Mouse (Mus musculus): ENCODE measurements around the gene Ube3b. TPM values are rescaled to one million over a fixed set of nuclear protein-coding genes. Genes with fewer than 3 reads are reported as not detected.

Gene Ube3b
- polyA plus RNA-seq, 1 experiment from 2014 or later, result 59.5 TPM

DNA sequence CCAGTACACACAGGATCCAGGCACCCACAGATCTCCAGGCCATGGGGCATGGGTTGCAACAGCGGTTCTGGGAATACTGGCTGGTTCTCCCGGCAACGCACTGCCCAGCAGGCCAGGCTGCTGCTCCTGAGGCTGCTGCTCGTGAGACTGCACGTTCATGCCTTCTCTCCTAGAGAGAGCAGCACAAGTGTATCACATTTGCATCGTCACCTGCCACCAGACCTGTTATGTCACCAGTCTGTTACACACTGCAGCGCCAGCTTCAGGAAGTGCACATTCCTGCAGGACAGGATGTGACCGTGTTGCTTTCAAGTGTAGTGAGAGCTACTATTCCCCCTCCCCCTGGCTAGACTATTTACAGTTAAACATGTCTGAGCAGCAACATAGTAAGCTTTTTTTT lies 36.4 kb downstream of the Ube3b start:
- WGBS, result 89% methylated on average over 8 of the region's 8 CpGs
- Histone ChIP-seq H3K27ac (no peak overlapping the region), H3K27me3 (ENCODE audit: low read depth, poor library complexity, severe bottlenecking) (no peaks in the 10 kb centered on the region), H3K4me1 (no peaks in the 10 kb centered on the region), H3K36me3 (peaks cover 100% of the 10 kb centered on the region), H3K4me3 (no peak overlapping the region), H3K9me3 (replicated peaks) (no peaks in the 10 kb centered on the region)
- DNase-seq (ENCODE audit: low spot score), result no peak

GRCm38 (mm10) chr5:114418541-114418940 lies 38.1 kb downstream of the Ube3b start:
- no peak overlapping the region for H3K27ac ChIP-seq
- H3K9me3 ChIP-seq (replicated peaks), result no peaks in the 10 kb centered on the region
- peaks cover 86% of the 10 kb centered on the region for H3K36me3 ChIP-seq
- H3K4me3 ChIP-seq, result no peak overlapping the region
- no peak for DNase-seq (ENCODE audit: low spot score)
- H3K4me1 ChIP-seq, result no peaks in the 10 kb centered on the region
- H3K27me3 ChIP-seq (ENCODE audit: low read depth, poor library complexity, severe bottlenecking), result no peaks in the 10 kb centered on the region
- 84% methylated on average over 8 of the region's 8 CpGs for WGBS

DNA sequence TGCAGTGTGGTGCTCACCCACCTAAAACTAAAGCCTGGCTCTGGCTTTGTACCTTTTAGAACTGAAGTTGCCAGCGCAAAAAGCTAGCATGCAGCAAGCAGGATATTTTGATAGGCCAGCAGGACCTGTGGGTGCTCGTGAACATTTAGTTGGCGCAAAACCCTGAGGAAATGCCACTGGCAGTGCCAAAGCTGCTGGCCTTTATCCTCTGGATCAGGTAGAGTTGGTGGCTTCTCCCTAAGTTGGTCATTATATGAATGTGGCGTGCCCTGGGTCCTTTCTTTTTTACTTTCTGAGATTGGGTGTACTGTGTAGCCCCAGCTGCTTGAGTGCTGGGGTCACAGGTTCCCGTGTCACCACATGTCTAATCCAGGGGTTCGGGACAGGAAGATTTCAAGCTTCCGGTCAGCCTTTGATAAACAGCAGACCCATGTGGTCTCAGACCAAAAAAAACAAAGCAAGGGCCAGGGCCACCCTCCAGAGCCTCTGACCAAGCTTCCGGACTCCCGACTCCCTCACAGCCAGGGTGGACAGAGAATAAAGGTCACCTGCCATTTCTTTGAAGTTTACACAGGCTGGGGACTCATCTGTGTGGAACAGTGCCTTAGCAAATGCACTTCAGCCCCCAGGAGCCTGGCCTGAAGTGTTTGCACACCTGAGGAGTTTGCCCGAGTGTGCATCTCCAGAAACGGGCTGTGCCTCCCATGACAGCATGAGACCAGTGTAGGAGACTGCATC lies 41.3 kb downstream of the Ube3b start:
- Histone ChIP-seq H3K9me3 (replicated peaks) (no peaks in the 10 kb centered on the region), H3K4me1 (no peaks in the 10 kb centered on the region), H3K27me3 (ENCODE audit: low read depth, poor library complexity, severe bottlenecking) (no peaks in the 10 kb centered on the region), H3K4me3 (no peak overlapping the region), H3K27ac (no peak overlapping the region), H3K36me3 (peaks cover 54% of the 10 kb centered on the region)
- DNase-seq (ENCODE audit: low spot score), result no peak
- 81% methylated on average over 11 of the region's 11 CpGs for WGBS

GRCm38 (mm10) chr5:114422591-114422990 lies 42.2 kb downstream of the Ube3b start:
- H3K4me3 ChIP-seq, result no peak overlapping the region
- no peak for DNase-seq (ENCODE audit: low spot score)
- H3K4me1 ChIP-seq, result no peaks in the 10 kb centered on the region
- no peaks in the 10 kb centered on the region for H3K27me3 ChIP-seq (ENCODE audit: low read depth, poor library complexity, severe bottlenecking)
- no peaks in the 10 kb centered on the region for H3K9me3 ChIP-seq (replicated peaks)
- no peak overlapping the region for H3K27ac ChIP-seq
- 51% methylated on average over 5 of the region's 5 CpGs for WGBS
- peaks cover 45% of the 10 kb centered on the region for H3K36me3 ChIP-seq

DNA sequence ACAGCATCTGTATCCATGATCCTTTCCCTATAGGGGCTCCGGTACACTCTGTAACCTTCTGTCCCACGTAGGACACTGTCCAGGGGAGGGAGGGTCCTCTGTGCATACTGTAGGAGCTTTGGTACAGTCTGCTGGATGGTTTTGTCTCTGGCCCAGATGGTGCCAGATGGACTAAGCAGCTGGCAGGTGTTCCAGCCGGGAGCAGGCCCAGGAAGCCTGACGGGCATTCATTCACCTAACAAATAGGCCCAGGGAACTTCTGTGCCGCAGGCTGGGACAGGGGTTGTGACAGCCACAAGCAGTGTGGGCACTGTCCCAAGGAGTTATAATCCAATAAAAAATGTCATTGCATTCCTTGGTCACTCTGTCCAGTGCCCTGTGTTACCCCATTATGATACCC lies 43.6 kb downstream of the Ube3b start:
- peaks cover 7% of the 10 kb centered on the region for H3K4me1 ChIP-seq
- H3K9me3 ChIP-seq (replicated peaks), result no peaks in the 10 kb centered on the region
- peaks cover 32% of the 10 kb centered on the region for H3K36me3 ChIP-seq
- 89% methylated on average over 5 of the region's 5 CpGs for WGBS
- no peak for DNase-seq (ENCODE audit: low spot score)
- peak overlapping the region; percentile 7; the same call in 1 of the 2 replicates for H3K27ac ChIP-seq
- H3K27me3 ChIP-seq (ENCODE audit: low read depth, poor library complexity, severe bottlenecking), result no peaks in the 10 kb centered on the region
- no peak overlapping the region for H3K4me3 ChIP-seq

DNA sequence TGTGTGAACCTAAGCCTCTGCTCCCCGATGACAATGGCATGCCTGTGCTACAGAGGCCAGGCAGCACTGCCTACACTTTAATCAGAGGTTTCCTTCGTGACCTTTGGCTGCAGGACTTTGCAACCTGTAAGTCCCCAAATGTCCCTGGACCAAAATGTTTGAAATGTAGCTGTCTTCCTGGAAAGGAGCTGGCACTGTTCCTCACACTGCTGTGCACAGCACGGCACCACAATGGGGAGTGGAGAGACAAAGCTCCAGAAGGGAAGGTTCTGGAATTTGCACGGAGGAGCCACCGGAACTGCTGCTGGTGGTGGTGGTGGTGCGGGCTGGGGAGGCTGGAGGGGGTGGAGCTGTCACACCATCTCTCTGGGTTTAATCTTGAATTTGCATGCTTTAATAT lies 46.3 kb downstream of the Ube3b start:
- Histone ChIP-seq H3K9me3 (replicated peaks) (no peaks in the 10 kb centered on the region), H3K4me3 (no peak overlapping the region), H3K27ac (no peak overlapping the region), H3K36me3 (peaks cover 4% of the 10 kb centered on the region), H3K4me1 (peaks cover 13% of the 10 kb centered on the region), H3K27me3 (ENCODE audit: low read depth, poor library complexity, severe bottlenecking) (no peaks in the 10 kb centered on the region)
- 86% methylated on average over 6 of the region's 6 CpGs for WGBS
- no peak for DNase-seq (ENCODE audit: low spot score)

DNA sequence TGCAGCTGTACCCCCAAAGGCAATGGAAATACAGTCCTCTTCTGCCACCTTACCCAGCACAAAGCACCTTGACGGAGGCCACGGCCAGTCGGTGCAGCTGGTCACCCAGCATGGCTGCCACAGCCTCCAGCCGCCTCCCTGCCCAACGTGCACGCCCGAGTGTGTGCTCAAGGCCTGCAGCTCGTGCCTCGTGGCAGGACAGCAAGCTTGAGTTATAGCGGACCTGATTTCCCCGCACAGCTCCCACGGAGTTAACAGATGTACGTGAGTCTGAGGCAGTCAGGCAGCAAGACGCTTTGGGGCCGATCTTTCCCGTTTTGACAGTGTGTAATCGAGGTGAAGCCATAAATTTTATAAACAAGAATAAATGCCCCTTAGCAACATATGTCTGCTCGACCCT lies 48.2 kb downstream of the Ube3b start:
- Histone ChIP-seq H3K36me3 (no peaks in the 10 kb centered on the region; the same call in 1 of the 2 replicates), H3K27ac (no peak overlapping the region), H3K4me3 (no peak overlapping the region), H3K4me1 (peaks cover 13% of the 10 kb centered on the region), H3K27me3 (ENCODE audit: low read depth, poor library complexity, severe bottlenecking) (no peaks in the 10 kb centered on the region), H3K9me3 (replicated peaks) (no peaks in the 10 kb centered on the region)
- no peak for DNase-seq (ENCODE audit: low spot score)
- WGBS, result 64% methylated on average over 18 of the region's 18 CpGs

DNA sequence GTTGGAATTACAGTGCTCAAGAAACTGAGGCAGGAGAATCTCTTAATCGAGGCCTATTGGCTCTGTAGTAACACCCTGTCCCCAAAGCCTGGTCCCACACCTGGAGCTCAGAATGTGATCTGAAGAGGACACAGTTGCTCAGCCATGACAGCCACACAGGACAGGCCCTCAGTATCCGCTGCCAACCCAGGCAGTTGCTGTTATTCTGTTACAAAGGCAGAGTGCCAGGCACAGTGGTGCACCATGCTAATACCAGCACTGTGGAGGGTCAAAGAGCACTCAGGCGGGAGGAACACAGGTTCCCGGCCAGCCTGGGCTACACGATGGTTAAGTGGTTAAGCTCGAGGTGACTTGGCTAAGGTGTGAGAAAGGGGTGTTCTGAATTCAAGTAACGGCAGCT lies 49.4 kb downstream of the Ube3b start:
- DNase-seq (ENCODE audit: low spot score), result no peak
- H3K36me3 ChIP-seq, result peaks cover 8% of the 10 kb centered on the region
- H3K4me1 ChIP-seq, result peaks cover 13% of the 10 kb centered on the region
- H3K4me3 ChIP-seq, result no peak overlapping the region
- no peaks in the 10 kb centered on the region for H3K27me3 ChIP-seq (ENCODE audit: low read depth, poor library complexity, severe bottlenecking)
- H3K9me3 ChIP-seq (replicated peaks), result no peaks in the 10 kb centered on the region
- 90% methylated on average over 7 of the region's 7 CpGs for WGBS
- no peak overlapping the region for H3K27ac ChIP-seq

GRCm38 (mm10) chr5:114434359-114434758 lies 54.0 kb downstream of the Ube3b start:
- no peak for DNase-seq (ENCODE audit: low spot score)
- H3K27ac ChIP-seq, result no peak overlapping the region
- peaks cover 43% of the 10 kb centered on the region for H3K36me3 ChIP-seq
- no peak overlapping the region for H3K4me3 ChIP-seq
- no peaks in the 10 kb centered on the region for H3K27me3 ChIP-seq (ENCODE audit: low read depth, poor library complexity, severe bottlenecking)
- 92% methylated on average over 8 of the region's 8 CpGs for WGBS
- H3K9me3 ChIP-seq (replicated peaks), result no peaks in the 10 kb centered on the region
- peaks cover 1% of the 10 kb centered on the region for H3K4me1 ChIP-seq

GRCm38 (mm10) chr5:114435588-114435987 lies 55.2 kb downstream of the Ube3b start:
- Histone ChIP-seq H3K4me1 (no peaks in the 10 kb centered on the region), H3K27me3 (ENCODE audit: low read depth, poor library complexity, severe bottlenecking) (no peaks in the 10 kb centered on the region), H3K27ac (no peak overlapping the region), H3K4me3 (no peak overlapping the region), H3K36me3 (peaks cover 43% of the 10 kb centered on the region), H3K9me3 (replicated peaks) (no peaks in the 10 kb centered on the region)
- 94% methylated on average over 14 of the region's 14 CpGs for WGBS
- no peak for DNase-seq (ENCODE audit: low spot score)

DNA sequence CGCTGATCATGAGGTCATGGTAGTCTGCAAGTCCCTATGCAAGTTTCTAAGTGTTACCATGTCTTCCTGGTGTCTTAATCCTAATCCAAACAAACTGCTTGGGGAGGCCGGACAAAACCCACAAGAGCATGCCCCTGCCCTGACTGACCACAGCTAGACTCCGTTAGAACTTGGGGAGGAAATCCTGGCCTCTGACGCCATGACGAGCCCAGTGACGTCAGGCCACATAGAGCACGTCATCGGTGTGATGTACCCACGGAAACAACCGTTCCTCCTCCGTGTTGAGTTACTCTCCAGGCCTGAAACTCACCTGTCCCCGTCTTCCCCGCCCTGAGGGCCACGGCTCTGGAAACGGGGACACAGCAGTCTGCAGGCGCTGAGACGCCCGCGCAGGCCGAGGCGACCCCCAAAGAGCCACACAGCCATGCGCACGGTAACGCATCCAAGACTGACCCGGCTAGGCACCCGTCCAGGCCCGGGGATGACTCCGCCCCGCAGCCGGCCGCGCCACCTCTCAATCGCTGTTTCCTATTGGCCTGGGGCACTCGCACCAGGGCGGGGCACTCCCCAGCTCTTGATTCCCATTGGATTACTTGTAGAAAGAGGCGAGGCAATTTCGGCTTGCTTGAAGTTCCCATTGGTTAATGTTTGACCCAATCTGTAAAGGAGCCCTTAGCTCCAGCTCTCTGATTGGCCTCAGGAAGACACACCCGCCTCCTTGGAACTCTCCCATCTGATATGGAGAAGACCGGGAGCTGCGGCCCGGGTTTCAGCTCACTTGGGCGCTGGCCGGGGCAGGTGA lies 63.4 kb downstream of the Ube3b start, which contains the start of the genes Mmab and Mvk:
Gene Mmab (minus strand): TSS at position 495 of the 802 bp plus-strand sequence.
Gene Mvk (plus strand): TSS at position 704 of the 802 bp plus-strand sequence.
- peaks cover 17% of the 10 kb centered on the region for H3K4me1 ChIP-seq
- DNase-seq (ENCODE audit: low spot score), result peak; percentile 99
- H3K27ac ChIP-seq, result peak within 1 kb of the TSS; percentile 94
- peaks cover 29% of the 10 kb centered on the region for H3K36me3 ChIP-seq
- 2% methylated on average over 43 of the region's 43 CpGs for WGBS
- H3K4me3 ChIP-seq, result peak within 1 kb of the TSS; percentile 77
- no peaks in the 10 kb centered on the region for H3K27me3 ChIP-seq (ENCODE audit: low read depth, poor library complexity, severe bottlenecking)
- H3K9me3 ChIP-seq (replicated peaks), result no peaks in the 10 kb centered on the region

DNA sequence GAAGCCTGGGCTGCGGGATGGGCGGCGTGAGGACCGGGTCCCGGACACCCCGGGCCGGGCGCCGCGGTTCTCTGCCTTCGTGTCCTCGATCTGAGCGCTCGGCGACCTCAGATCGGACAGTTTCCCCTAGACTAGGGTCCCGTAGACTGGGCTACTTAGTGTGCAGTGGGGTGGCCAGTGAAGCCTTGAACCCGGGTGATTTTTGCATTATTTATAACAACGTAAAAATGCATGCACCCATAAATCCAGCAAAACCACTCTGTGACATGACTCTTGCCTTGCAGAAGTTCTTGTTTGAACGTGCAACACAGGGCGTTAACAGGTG lies 63.9 kb downstream of the Ube3b start:
- H3K9me3 ChIP-seq (replicated peaks), result no peaks in the 10 kb centered on the region
- WGBS, result under 1% methylated on average over 21 of the region's 21 CpGs
- peak overlapping the region; percentile 94 for H3K27ac ChIP-seq
- no peak for DNase-seq (ENCODE audit: low spot score)
- H3K4me3 ChIP-seq, result peak overlapping the region; percentile 77
- H3K4me1 ChIP-seq, result peaks cover 17% of the 10 kb centered on the region
- H3K36me3 ChIP-seq, result peaks cover 33% of the 10 kb centered on the region
- H3K27me3 ChIP-seq (ENCODE audit: low read depth, poor library complexity, severe bottlenecking), result no peaks in the 10 kb centered on the region

DNA sequence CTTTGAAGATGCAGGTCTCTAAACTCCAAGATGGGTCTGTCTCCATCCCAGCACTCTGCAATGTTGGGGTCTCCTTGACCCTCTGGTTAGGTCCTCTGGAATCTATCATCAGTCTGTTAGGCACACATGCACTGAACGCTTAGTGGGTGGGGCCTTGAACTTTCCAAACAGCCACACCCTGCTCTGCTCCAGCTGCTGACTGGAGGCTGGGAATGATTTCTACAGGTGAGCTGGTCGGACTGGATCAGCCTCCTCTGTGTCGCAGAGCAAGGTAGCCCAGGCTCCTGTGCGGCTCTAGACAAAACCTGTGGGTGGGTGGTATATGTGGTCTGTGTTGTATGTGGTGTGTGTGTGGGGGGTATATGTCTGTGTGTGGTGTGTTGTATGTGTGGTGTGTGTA lies 68.6 kb downstream of the Ube3b start:
- H3K27me3 ChIP-seq (ENCODE audit: low read depth, poor library complexity, severe bottlenecking), result no peaks in the 10 kb centered on the region
- no peak overlapping the region for H3K27ac ChIP-seq
- peaks cover 10% of the 10 kb centered on the region for H3K4me1 ChIP-seq
- peaks cover 77% of the 10 kb centered on the region for H3K36me3 ChIP-seq
- no peak overlapping the region for H3K4me3 ChIP-seq
- 86% methylated on average over 4 of the region's 4 CpGs for WGBS
- H3K9me3 ChIP-seq (replicated peaks), result no peaks in the 10 kb centered on the region
- no peak for DNase-seq (ENCODE audit: low spot score)

All from limb, embryonic 10.5 days (tissue).